Mouse (Mus musculus) brain, embryonic 14.5 days (tissue): ENCODE data around the gene Uqcrc1.

Experiments used
- CTCF ChIP-seq: fragments of 200-500 bp; IDR thresholded peaks from 2 replicates; pipeline ENCODE4 v1.5.1; 2012; ENCODE audit warnings: inconsistent platforms, mild to moderate bottlenecking, moderate library complexity, borderline replicate concordance; ENCODE audit not compliant: insufficient read depth, insufficient read length; ENCODE audit errors: extremely low read depth
- POLR2A ChIP-seq: fragments of 200-500 bp; IDR thresholded peaks from 2 replicates; pipeline ENCODE4 v1.6.1; 2012; ENCODE audit warnings: mild to moderate bottlenecking, inconsistent platforms, borderline replicate concordance; ENCODE audit not compliant: poor library complexity, insufficient read depth, insufficient read length, severe bottlenecking; ENCODE audit errors: extremely low read depth

DNA sequence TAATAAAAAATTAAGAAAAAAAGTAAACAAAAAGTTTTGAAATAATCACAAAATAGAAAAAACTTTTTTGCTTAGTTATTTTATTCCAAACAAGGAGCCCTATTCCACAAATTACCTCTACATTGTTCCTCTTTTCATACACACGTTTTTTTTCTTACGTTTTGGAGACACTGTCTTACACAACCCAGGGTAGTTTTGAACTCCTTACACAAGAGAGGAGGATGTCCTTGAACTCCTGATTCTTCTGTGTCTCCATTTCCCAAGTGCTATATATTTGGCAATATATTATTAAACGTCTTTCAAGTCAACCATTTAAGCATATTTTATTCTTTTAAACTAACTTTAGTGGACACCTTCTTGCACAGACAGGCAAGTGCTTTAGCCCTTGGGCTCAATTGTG lies 442 bp upstream of the Uqcrc1 start:
- TF ChIP-seq CTCF (no peak), POLR2A (no peak)
